Mouse (Mus musculus) heart, embryonic 12.5 days (tissue): ENCODE data around the gene Tiam1. TPM values are rescaled to one million over a fixed set of nuclear protein-coding genes. Genes with fewer than 3 reads are reported as not detected.

Source experiments
- ATAC-seq: fragments of 200-750 bp; cut with Nextera tagmentation; 2 replicates; pipeline ENCODE4 v1.8.0; 2017; ENCODE audit warnings: moderate TSS enrichment, moderate library complexity; ENCODE audit not compliant: insufficient number of reproducible peaks, low FRiP score
- H3K27ac ChIP-seq: fragments of 300-500 bp; sonication (generic); 2 replicates; pipeline ENCODE4 v1.5.1; 2016; ENCODE audit warnings: mild to moderate bottlenecking, moderate library complexity; ENCODE audit not compliant: poor library complexity, severe bottlenecking
- H3K27me3 ChIP-seq: fragments of 300-500 bp; sonication (generic); replicated peaks from 2 replicates; pipeline ENCODE4 v1.6.1; 2016; ENCODE audit warnings: mild to moderate bottlenecking, moderate library complexity
- H3K36me3 ChIP-seq: fragments of 300-500 bp; sonication (generic); 2 replicates; pipeline ENCODE4 v1.6.1; 2016; ENCODE audit warnings: mild to moderate bottlenecking, moderate library complexity
- H3K4me1 ChIP-seq: fragments of 300-500 bp; sonication (generic); replicated peaks from 2 replicates; pipeline ENCODE4 v1.6.1; 2016; ENCODE audit warnings: mild to moderate bottlenecking
- H3K4me2 ChIP-seq: fragments of 300-500 bp; sonication (generic); 2 replicates; pipeline ENCODE4 v1.6.1; 2016; ENCODE audit warnings: mild to moderate bottlenecking, moderate library complexity
- H3K4me3 ChIP-seq: fragments of 300-500 bp; sonication (generic); 2 replicates; pipeline ENCODE4 v1.5.1; 2016; ENCODE audit warnings: mild to moderate bottlenecking
- H3K9ac ChIP-seq: fragments of 300-500 bp; sonication (generic); 2 replicates; pipeline ENCODE4 v1.6.1; 2016; ENCODE audit warnings: mild to moderate bottlenecking, moderate library complexity
- H3K9me3 ChIP-seq: fragments of 300-500 bp; sonication (generic); replicated peaks from 2 replicates; pipeline ENCODE4 v1.6.1; 2016; ENCODE audit warnings: mild to moderate bottlenecking, moderate library complexity
- WGBS: fragments of 180-500 bp; shearing (Covaris S2); methylation state at CpG from one replicate; pipeline ENCODE4 v1.1.7; 2016; 5-methylcytosine and 5-hydroxymethylcytosine counted together
- polyA plus RNA-seq: library from polyadenylated mRNA; unstranded; fragments of >200 nt; fragmentation: Nextera tagmentation; extraction: Ambion mirVana; gene quantifications from 2 replicates; pipeline ENCODE4 v1.2.1, GENCODE M21; 2016

Tiam1 gene
- polyA plus RNA-seq, 1 experiment from 2014 or later = 16.9 TPM

DNA sequence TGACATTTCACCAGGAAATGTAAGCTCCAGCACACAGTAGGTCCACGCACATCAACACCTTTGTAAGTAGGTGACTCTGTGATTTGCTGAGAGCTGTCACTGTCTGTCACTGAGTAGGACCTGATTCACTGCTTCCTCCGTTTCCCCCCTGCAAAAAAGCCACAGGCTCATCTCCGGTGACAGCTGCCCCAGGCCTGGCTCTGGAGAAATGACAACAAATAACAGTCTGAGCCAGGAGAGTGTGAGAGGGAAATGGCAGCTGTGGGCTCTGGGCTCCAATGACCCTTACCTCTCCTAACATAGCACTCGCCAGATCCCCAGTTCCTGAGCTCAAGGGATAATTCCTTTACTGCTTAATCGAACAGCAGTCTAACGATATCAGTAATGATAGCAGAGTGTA lies 301.7 kb downstream of the Tiam1 start:
- no peak overlapping the region for H3K27ac ChIP-seq
- H3K4me1 ChIP-seq = peaks cover 14% of the 10 kb centered on the region
- ATAC-seq = no peak
- H3K9me3 ChIP-seq = no peaks in the 10 kb centered on the region
- H3K4me2 ChIP-seq = no peak overlapping the region
- no peaks in the 10 kb centered on the region for H3K36me3 ChIP-seq
- no peak overlapping the region for H3K4me3 ChIP-seq
- no peaks in the 10 kb centered on the region for H3K27me3 ChIP-seq
- H3K9ac ChIP-seq = no peak overlapping the region
- 54% methylated on average over 6 of the region's 6 CpGs for WGBS

DNA sequence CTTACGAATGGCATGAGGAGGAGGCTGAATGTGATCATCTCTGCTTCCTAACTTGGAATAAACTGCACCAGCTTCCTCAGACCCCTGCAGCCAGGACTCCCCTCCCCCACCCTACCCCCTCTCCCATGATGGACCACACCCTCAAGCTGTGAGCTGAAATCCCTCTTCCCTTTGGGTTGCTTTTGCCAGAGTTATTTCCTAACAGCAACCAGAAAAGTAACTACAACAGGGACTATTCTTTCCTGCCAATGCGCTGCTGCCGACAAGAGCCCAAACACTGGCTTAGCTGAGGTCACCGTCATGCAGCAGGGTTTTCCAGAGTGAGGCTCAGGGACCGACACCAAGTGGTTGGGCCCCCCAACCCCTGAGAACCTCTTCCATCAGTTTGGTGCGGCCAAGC lies 303.2 kb downstream of the Tiam1 start:
- Histone ChIP-seq H3K9me3 (no peaks in the 10 kb centered on the region), H3K9ac (no peak overlapping the region), H3K36me3 (no peaks in the 10 kb centered on the region), H3K27ac (no peak overlapping the region), H3K4me3 (no peak overlapping the region), H3K4me1 (peaks cover 27% of the 10 kb centered on the region), H3K4me2 (no peak overlapping the region), H3K27me3 (no peaks in the 10 kb centered on the region)
- no peak for ATAC-seq
- WGBS = 86% methylated on average over 6 of the region's 6 CpGs

- ATAC-seq = no peak
- Histone ChIP-seq H3K4me3 (no peak overlapping the region), H3K9me3 (no peaks in the 10 kb centered on the region), H3K4me2 (no peak overlapping the region), H3K27me3 (no peaks in the 10 kb centered on the region), H3K36me3 (peaks cover 5% of the 10 kb centered on the region; the same call in 1 of the 2 replicates), H3K27ac (no peak overlapping the region), H3K9ac (no peak overlapping the region), H3K4me1 (peaks cover 27% of the 10 kb centered on the region)
- 79% methylated on average over 5 of the region's 5 CpGs for WGBS
These were observed 303.7 kb downstream of the Tiam1 start for GRCm38 (mm10) chr16:89839829-89840228.

DNA sequence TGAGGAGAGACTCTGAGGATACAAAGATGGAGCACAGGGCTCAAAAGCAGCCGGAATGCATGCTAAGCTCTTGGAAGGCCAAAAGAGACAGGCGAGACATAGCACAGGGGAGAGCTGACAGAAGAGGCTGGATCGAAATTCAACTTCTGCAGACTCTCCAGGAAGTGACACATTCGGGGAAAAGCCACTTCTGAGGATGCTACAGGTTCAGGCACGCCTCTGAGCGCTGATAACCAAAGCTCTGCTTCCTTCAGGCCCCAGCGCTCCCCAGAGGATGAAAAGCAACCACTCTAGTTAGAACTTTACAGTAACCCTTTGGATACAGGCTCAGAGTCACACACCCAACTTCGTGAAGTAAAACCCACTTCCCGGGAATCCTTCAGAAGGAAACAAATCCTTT lies 306.5 kb downstream of the Tiam1 start:
- Histone ChIP-seq H3K36me3 (peaks cover 12% of the 10 kb centered on the region), H3K9ac (no peak overlapping the region), H3K4me2 (no peak overlapping the region), H3K4me3 (no peak overlapping the region), H3K9me3 (no peaks in the 10 kb centered on the region), H3K27me3 (no peaks in the 10 kb centered on the region), H3K27ac (no peak overlapping the region), H3K4me1 (peaks cover 27% of the 10 kb centered on the region)
- 38% methylated on average over 9 of the region's 9 CpGs for WGBS
- no peak for ATAC-seq

GRCm38 (mm10) chr16:89835551-89835950 lies 308.0 kb downstream of the Tiam1 start:
- Histone ChIP-seq H3K4me3 (no peak overlapping the region), H3K4me2 (no peak overlapping the region), H3K4me1 (peaks cover 32% of the 10 kb centered on the region), H3K9me3 (no peaks in the 10 kb centered on the region), H3K27ac (no peak overlapping the region), H3K27me3 (no peaks in the 10 kb centered on the region), H3K9ac (no peak overlapping the region), H3K36me3 (peaks cover 12% of the 10 kb centered on the region)
- 53% methylated on average over 7 of the region's 7 CpGs for WGBS
- no peak for ATAC-seq

DNA sequence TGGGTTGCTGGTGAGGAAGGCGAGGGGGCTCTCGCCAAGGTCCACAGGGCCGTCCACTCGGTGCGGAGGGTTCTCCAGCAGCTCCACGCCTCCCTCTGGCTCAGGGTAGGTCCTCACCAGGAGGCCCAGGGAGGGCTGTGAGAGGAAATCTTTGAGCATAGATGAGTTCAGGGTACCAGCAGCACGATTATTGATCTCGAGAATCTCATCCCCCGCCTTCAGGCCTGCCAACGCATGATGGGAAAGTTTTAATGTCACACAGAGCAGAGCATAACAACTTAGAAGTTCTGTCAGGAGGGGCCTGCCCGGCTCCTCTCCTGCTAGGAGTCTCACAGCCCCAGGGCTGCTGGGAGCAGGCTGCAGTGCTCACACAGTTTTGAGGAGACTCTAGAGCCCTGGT lies 310.6 kb downstream of the Tiam1 start:
- Histone ChIP-seq H3K4me2 (no peak overlapping the region), H3K9me3 (no peaks in the 10 kb centered on the region), H3K9ac (no peak overlapping the region), H3K4me1 (peaks cover 49% of the 10 kb centered on the region), H3K27ac (no peak overlapping the region), H3K4me3 (no peak overlapping the region), H3K27me3 (no peaks in the 10 kb centered on the region), H3K36me3 (peaks cover 12% of the 10 kb centered on the region)
- ATAC-seq = no peak
- 83% methylated on average over 11 of the region's 11 CpGs for WGBS

- H3K9me3 ChIP-seq = no peaks in the 10 kb centered on the region
- no peak overlapping the region for H3K9ac ChIP-seq
- peaks cover 12% of the 10 kb centered on the region for H3K36me3 ChIP-seq
- 29% methylated on average over 10 of the region's 10 CpGs for WGBS
- H3K27ac ChIP-seq = no peak overlapping the region; the same call in 1 of the 2 replicates
- no peaks in the 10 kb centered on the region for H3K27me3 ChIP-seq
- no peak overlapping the region for H3K4me3 ChIP-seq
- no peak for ATAC-seq
- peak overlapping the region; percentile 53 for H3K4me2 ChIP-seq
- H3K4me1 ChIP-seq = peaks cover 53% of the 10 kb centered on the region
These were observed 312.4 kb downstream of the Tiam1 start for GRCm38 (mm10) chr16:89831172-89831571.

GRCm38 (mm10) chr16:89830221-89830648 lies 313.3 kb downstream of the Tiam1 start:
- peaks cover 54% of the 10 kb centered on the region for H3K4me1 ChIP-seq
- peak overlapping the region; percentile 81 for H3K27ac ChIP-seq
- 10% methylated on average over 15 of the region's 15 CpGs for WGBS
- H3K9ac ChIP-seq = no peak overlapping the region
- H3K4me2 ChIP-seq = peak overlapping the region; percentile 53
- H3K36me3 ChIP-seq = peaks cover 11% of the 10 kb centered on the region
- H3K9me3 ChIP-seq = no peaks in the 10 kb centered on the region
- peak; percentile 85 for ATAC-seq
- H3K4me3 ChIP-seq = no peak overlapping the region
- H3K27me3 ChIP-seq = no peaks in the 10 kb centered on the region

- 0 out of 2 replicates have a peak overlapping the region, but pooled peaks have one; percentile 37 for H3K27ac ChIP-seq
- no peaks in the 10 kb centered on the region for H3K27me3 ChIP-seq
- 0 out of 2 replicates have a peak, but pooled peaks cover 2% of the 10 kb centered on the region for H3K36me3 ChIP-seq
- no peak for ATAC-seq
- no peaks in the 10 kb centered on the region for H3K9me3 ChIP-seq
- H3K4me3 ChIP-seq = no peak overlapping the region
- no peak overlapping the region for H3K9ac ChIP-seq
- 48% methylated on average over 17 of the region's 17 CpGs for WGBS
- peaks cover 57% of the 10 kb centered on the region for H3K4me1 ChIP-seq
- no peak overlapping the region for H3K4me2 ChIP-seq
These were observed 316.0 kb downstream of the Tiam1 start for GRCm38 (mm10) chr16:89827496-89828125.

GRCm38 (mm10) chr16:89825875-89826274 lies 317.7 kb downstream of the Tiam1 start:
- H3K4me1 ChIP-seq = peaks cover 55% of the 10 kb centered on the region
- no peak overlapping the region; the same call in 1 of the 2 replicates for H3K27ac ChIP-seq
- peak overlapping the region; percentile 21; the same call in 1 of the 2 replicates for H3K4me2 ChIP-seq
- no peaks in the 10 kb centered on the region for H3K9me3 ChIP-seq
- ATAC-seq = peak; percentile 60
- H3K36me3 ChIP-seq = peaks cover 9% of the 10 kb centered on the region
- WGBS = 20% methylated on average over 12 of the region's 12 CpGs
- H3K4me3 ChIP-seq = no peak overlapping the region
- no peaks in the 10 kb centered on the region for H3K27me3 ChIP-seq
- no peak overlapping the region for H3K9ac ChIP-seq

DNA sequence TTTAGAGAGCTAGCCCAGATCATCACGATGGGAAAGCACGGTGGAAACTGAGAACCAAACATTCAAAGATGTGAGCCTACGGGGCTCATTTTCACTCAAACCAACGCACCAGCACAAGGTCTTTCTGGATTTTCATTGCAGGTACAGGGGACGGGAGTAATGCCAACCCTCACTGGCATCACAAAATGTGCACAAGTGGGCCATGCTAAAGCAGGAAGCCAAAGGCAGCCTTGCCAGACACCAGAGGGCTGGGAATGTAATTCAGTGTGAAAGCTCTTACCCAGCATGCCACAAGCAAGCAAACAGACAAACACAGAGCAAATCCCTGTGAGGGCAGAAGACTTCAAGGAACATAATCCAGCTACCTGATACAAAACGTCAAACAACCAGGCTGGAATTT lies 320.7 kb downstream of the Tiam1 start:
- ATAC-seq = no peak
- Histone ChIP-seq H3K4me1 (peaks cover 37% of the 10 kb centered on the region), H3K4me3 (no peak overlapping the region), H3K36me3 (peaks cover 12% of the 10 kb centered on the region), H3K9ac (no peak overlapping the region), H3K27me3 (no peaks in the 10 kb centered on the region), H3K27ac (no peak overlapping the region), H3K9me3 (no peaks in the 10 kb centered on the region), H3K4me2 (no peak overlapping the region)
- WGBS = 88% methylated on average over 6 of the region's 6 CpGs

DNA sequence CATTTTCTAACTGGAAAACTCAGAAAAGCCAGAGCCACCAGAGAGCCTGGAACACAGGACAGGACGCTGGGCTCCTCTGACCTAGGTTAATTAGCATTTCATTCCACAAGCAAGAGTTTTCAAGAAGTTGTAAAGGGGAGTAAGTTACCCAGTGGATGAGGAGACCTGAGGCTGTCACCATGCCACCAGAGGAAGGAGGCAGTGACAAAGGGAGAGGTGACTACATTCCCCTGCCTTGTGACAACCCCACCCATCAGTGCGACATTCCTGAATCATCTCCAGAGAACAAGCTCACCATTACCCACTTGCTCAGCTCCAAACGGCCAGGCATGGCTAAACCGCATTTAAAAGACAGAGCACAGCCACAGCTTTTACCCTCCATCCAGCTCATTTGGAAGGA lies 324.9 kb downstream of the Tiam1 start:
- no peaks in the 10 kb centered on the region for H3K9me3 ChIP-seq

More for the DNA sequence above, 324.9 kb downstream of the Tiam1 start:
- no peak for ATAC-seq
- peaks cover 31% of the 10 kb centered on the region for H3K4me1 ChIP-seq
- WGBS = 23% methylated on average over 4 of the region's 4 CpGs
- peak overlapping the region; percentile 56; the same call in 1 of the 2 replicates for H3K4me3 ChIP-seq
- peak overlapping the region; percentile 96 for H3K4me2 ChIP-seq
- no peak overlapping the region for H3K27ac ChIP-seq
- no peak overlapping the region for H3K9ac ChIP-seq
- no peaks in the 10 kb centered on the region for H3K27me3 ChIP-seq
- peaks cover 12% of the 10 kb centered on the region for H3K36me3 ChIP-seq
